Mouse (Mus musculus): ENCODE measurements around the gene Hlcs.

The Hlcs gene

GRCm38 (mm10) chr16:94291141-94291540, 22.2 kb downstream of the Hlcs start:
- in situ Hi-C loops (cut with MboI; ENCODE audit: unreplicated experiment in 2 of 2): no loop called here

GRCm38 (mm10) chr16:94290073-94290999, 23.0 kb downstream of the Hlcs start:
- in situ Hi-C loops (cut with MboI; ENCODE audit: unreplicated experiment in 2 of 2): no loop called here

GRCm38 (mm10) chr16:94289138-94290072, 24.0 kb downstream of the Hlcs start:
- in situ Hi-C loops (cut with MboI; ENCODE audit: unreplicated experiment in 2 of 2): no loop called here

GRCm38 (mm10) chr16:94287826-94288225, 25.5 kb downstream of the Hlcs start:
- in situ Hi-C loops (cut with MboI; ENCODE audit: unreplicated experiment in 2 of 2): no loop called here

- in situ Hi-C loops (cut with MboI; ENCODE audit: unreplicated experiment in 2 of 2): no loop called here
Measured at GRCm38 (mm10) chr16:94283972-94284371, 29.4 kb downstream of the Hlcs start.

GRCm38 (mm10) chr16:94270826-94271225, 42.5 kb downstream of the Hlcs start:
- in situ Hi-C loops (cut with MboI; ENCODE audit: unreplicated experiment in 2 of 2): loop anchor here (5.0 to 25.0 kb wide), 3 partner anchors 41 to 1066 kb away; partner anchors contain the start of gene Hlcs (in 2 of the 2)

- in situ Hi-C loops (cut with MboI; ENCODE audit: unreplicated experiment in 2 of 2): loop anchor here (5.0 to 25.0 kb wide), 4 partner anchors 43 to 1068 kb away; partner anchors contain the start of genes Cbr3 (in 2 of the 2) and Hlcs (in 2 of the 2)
Measured at GRCm38 (mm10) chr16:94269635-94270034, 43.7 kb downstream of the Hlcs start.

- in situ Hi-C loops (cut with MboI; ENCODE audit: unreplicated experiment in 2 of 2): loop anchor here (10.0 to 25.0 kb wide), 2 partner anchors 583 to 1069 kb away; partner anchors contain the start of gene Cbr3 (in 2 of the 2)
Measured at GRCm38 (mm10) chr16:94268205-94268604, 45.2 kb downstream of the Hlcs start.

- in situ Hi-C loops (cut with MboI; ENCODE audit: unreplicated experiment in 2 of 2): loop anchor here (5.0 to 25.0 kb wide), 3 partner anchors 227 to 1073 kb away; partner anchors contain the start of gene Cbr3 (in 2 of the 2)
Measured at GRCm38 (mm10) chr16:94264611-94265010, 48.8 kb downstream of the Hlcs start.

GRCm38 (mm10) chr16:94262501-94262900, 50.9 kb downstream of the Hlcs start:
- in situ Hi-C loops (cut with MboI; ENCODE audit: unreplicated experiment in 2 of 2): loop anchor here (5.0 to 25.0 kb wide), 3 partner anchors 225 to 1075 kb away; partner anchors contain the start of gene Cbr3 (in 2 of the 2)

- in situ Hi-C loops (cut with MboI; ENCODE audit: unreplicated experiment in 2 of 2): loop anchor here (5.0 to 25.0 kb wide), 3 partner anchors 224 to 1076 kb away; partner anchors contain the start of gene Cbr3 (in 2 of the 2)
Measured at GRCm38 (mm10) chr16:94260938-94261630, 52.3 kb downstream of the Hlcs start.

- in situ Hi-C loops (cut with MboI; ENCODE audit: unreplicated experiment in 2 of 2): loop anchor here (5.0 to 25.0 kb wide), 4 partner anchors 221 to 1079 kb away; no protein-coding TSS in a partner anchor
Measured at GRCm38 (mm10) chr16:94258366-94259310, 54.7 kb downstream of the Hlcs start.

GRCm38 (mm10) chr16:94255592-94255991, 57.8 kb downstream of the Hlcs start:
- in situ Hi-C loops (cut with MboI; ENCODE audit: unreplicated experiment in 2 of 2): loop anchor here (5.0 to 25.0 kb wide), 4 partner anchors 218 to 1082 kb away; no protein-coding TSS in a partner anchor

- in situ Hi-C loops (cut with MboI; ENCODE audit: unreplicated experiment in 2 of 2): loop anchor here (5.0 to 25.0 kb wide), 4 partner anchors 218 to 1082 kb away; no protein-coding TSS in a partner anchor
Measured at GRCm38 (mm10) chr16:94255035-94255434, 58.3 kb downstream of the Hlcs start.

GRCm38 (mm10) chr16:94254415-94254891, 58.9 kb downstream of the Hlcs start:
- in situ Hi-C loops (cut with MboI; ENCODE audit: unreplicated experiment in 2 of 2): loop anchor here in 1 of 2 experiments (25.0 kb wide), 1 partner anchor 1083 kb away; no protein-coding TSS in a partner anchor

- in situ Hi-C loops (cut with MboI; ENCODE audit: unreplicated experiment in 2 of 2): loop anchor here in 1 of 2 experiments (25.0 kb wide), 1 partner anchor 1083 kb away; no protein-coding TSS in a partner anchor
Measured at GRCm38 (mm10) chr16:94253671-94254414, 59.5 kb downstream of the Hlcs start.

GRCm38 (mm10) chr16:94251756-94252155, 61.6 kb downstream of the Hlcs start:
- in situ Hi-C loops (cut with MboI; ENCODE audit: unreplicated experiment in 2 of 2): loop anchor here in 1 of 2 experiments (25.0 kb wide), 1 partner anchor 1086 kb away; no protein-coding TSS in a partner anchor
